Mouse (Mus musculus) liver, adult (tissue): ENCODE results near the gene Dysf.

Source experiments
- GATA4 ChIP-seq: IDR thresholded peaks from 2 replicates; pipeline ENCODE4 v1.6.1; 2014; ENCODE audit warnings: mild to moderate bottlenecking, low read length; ENCODE audit not compliant: insufficient replicate concordance

Dysf gene

DNA sequence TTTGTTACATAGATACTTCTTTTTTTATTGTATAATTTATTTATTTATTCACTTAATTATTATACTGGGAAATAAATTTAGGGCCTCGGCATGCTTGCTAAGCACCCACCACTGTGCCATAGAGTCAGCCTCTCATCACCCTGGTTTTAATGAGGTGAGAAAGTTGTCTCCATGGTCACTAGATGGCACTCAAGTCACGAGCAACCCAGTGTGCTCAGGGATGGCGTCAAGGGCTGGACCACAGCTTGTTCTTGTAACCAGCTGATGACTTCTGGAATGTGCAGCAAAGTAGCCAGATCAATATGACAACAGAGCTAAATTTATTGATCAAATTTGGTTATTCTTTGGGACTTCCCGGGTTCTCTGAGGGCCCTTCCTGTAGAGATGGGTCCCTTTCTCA lies 85.1 kb downstream of the Dysf start:
- TF ChIP-seq GATA4 = no peak

DNA sequence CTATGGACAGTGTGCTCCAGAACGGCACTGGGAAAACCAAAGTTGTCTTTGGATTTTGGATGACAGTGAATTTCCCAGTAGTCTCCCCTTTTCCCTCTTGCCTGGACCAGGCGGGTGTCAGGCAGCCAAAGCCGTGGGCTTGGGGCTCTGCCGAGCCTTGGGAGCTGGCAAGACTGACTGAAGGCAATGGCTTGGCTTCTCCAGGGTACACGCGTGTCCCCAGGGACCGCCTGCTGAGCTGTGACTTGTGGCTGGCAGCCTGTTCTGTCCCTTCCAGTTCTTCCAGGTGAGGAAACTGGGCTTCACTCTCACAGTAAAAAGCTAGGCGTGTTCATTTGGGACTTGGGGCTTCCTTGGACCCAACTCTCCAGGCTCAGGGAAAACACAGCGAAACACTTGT lies 86.1 kb downstream of the Dysf start:
- no peak for TF ChIP-seq GATA4

DNA sequence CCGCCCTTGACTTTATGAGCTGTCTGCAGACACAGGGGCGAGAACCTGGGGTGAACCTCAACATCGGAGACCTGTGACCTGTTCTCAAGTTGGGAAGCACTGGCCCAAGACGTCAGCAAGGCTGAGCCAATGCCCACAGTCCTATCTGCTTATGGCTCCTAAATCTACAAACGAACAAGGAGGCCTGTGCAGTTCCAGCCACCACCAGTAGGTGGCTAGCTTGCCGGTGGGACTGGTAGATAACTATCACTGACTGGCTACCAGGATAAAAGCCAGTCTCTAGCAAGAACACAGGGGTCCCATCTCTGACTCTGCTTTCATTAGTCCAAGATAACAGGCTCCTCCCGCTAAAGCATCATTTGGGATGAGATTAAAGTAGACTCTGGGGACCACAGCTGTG lies 86.6 kb downstream of the Dysf start:
- no peak; the same call in 1 of the 2 replicates for TF ChIP-seq GATA4

GRCm38 (mm10) chr6:84095882-84096281 lies 87.5 kb downstream of the Dysf start:
- no peak for TF ChIP-seq GATA4

- no peak for TF ChIP-seq GATA4
These were observed 93.6 kb downstream of the Dysf start for GRCm38 (mm10) chr6:84102002-84102401.

GRCm38 (mm10) chr6:84105148-84106022 lies 97.0 kb downstream of the Dysf start:
- no peak for TF ChIP-seq GATA4

DNA sequence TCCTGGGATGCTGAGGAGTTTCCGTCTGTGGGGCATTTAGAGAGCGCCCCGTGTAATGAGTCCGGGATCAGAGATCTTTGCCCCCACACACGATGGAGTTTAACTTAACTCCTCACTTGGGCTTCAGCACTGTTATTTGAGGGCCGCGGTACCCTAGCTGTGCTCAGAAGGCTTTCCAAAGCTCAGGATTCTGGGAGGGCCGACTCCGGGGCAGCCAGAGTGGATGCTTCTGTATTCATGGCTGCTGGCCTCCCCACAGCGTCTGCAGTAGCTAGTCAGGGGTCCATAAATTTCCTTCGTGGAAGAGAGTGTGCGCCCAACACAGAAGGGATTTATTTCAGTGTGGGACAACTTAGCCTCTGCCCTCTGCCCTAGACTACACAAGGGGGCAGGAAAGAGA lies 97.7 kb downstream of the Dysf start:
- no peak for TF ChIP-seq GATA4

DNA sequence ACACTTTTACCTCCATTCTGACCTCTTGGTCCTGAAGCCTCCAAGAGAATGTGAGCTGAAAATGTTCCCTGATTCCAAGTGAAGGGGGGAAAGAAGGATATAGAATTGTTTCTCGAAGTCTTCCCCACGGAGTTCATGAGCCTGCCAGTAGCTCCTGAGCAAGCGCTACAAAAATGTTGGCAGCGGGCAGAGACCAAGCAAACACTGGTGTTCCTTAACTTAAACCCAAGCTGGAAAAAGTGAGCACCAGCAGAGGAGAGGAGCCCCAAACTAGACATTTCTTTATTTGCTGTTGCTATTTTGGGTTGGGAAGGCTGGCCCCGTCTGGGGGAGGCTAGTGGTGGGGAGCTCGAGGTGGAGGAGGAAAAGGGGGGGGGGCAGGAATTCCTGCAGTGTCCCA lies 102.0 kb downstream of the Dysf start:
- TF ChIP-seq GATA4 = no peak

DNA sequence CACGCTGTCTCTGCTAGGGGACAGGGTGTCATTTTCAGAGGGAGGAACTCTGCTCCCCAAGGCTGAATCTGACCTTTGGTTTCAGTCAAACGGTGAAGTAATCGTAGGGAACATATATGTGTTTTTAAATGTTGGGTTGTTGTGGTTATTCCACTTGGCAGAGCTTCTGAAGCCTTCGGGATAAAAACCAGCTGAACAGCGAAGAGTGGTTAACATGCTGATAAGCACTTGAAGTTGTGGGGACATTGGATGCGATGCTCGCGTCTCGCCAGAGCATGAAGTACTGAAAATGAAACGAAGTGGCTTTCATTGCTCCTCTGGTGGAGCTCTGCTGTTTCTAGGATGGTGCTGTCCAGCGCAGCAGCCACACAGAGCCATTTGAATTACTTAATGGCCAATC lies 102.7 kb downstream of the Dysf start:
- TF ChIP-seq GATA4 = no peak

DNA sequence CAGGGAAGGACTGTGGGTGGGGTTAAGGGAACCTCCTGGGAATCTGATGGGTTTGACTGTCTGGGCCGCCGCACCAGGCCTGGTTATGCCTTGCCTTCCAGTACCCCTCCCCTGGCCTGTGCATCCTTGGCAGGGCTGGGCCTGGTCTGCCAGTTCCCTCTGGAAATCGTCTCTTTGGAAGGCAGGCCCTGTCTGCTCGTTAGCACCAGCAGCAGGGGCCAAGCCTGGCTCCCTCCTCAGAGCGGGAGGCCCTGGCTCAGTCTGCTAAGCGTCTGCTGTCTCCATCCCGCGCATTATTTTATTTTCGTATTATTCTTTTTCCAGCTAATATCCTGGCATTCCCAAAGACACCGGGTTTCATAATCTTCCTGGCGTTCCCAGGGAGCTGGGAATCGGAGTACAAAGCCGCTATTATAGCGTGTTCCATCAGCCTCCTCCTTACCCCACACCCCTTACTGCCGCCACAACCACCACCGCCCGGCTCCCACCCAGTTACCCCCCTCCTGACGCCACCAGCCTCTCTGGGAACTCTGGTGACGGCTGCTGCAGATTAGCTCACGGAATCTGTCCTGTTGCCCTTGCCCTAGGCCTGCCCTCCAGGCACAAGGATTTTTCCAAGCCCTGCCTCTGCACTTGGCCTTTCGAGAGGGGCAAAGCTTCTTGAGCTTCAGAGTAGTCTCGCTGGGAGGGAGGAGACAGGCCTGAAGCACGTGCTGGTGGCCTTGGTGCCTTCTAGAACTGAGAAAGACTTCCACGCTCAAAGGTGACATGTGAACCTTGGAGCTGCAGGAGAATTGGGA lies 111.5 kb downstream of the Dysf start:
- TF ChIP-seq GATA4 = no peak

DNA sequence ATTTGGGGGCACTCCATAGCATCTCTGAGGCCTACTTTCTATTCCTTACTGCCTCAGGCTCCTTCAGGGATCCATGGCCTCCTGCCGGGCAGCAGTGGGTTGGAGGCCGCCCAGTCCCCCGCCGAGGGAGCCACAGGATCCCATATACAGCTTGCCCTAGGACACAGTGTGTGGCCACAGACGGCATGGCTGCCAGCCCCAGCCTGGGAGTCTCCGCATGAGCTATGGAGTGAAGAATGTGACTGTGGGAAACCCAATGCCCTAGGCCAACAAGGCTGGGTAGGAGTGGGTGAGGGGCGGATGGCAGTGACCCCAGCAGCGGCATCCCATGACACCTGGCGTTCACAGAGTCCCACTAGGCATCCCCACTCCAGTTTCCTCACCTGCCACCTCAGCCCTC lies 116.2 kb downstream of the Dysf start:
- TF ChIP-seq GATA4 = no peak

GRCm38 (mm10) chr6:84125101-84125500 lies 116.7 kb downstream of the Dysf start:
- TF ChIP-seq GATA4 = no peak

DNA sequence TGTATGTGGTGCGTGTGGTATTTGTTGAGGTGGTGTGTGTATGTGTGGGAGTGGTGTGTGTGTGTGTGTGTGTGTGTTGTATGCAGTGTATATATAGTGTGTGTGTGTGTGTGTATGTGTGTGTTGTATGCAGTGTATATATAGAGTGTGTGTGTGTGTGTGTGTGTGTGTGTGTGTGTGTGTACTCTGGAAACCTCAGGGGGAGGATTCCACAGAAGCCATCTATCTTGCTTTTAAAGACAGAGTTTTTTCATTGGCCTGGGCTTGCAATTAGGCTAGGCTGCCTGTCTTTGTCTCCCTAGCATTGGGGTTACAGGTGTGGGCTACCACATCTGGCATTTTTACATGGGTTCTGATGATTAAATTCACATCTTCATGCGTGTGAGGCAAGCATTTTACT lies 119.8 kb downstream of the Dysf start:
- TF ChIP-seq GATA4 = no peak

DNA sequence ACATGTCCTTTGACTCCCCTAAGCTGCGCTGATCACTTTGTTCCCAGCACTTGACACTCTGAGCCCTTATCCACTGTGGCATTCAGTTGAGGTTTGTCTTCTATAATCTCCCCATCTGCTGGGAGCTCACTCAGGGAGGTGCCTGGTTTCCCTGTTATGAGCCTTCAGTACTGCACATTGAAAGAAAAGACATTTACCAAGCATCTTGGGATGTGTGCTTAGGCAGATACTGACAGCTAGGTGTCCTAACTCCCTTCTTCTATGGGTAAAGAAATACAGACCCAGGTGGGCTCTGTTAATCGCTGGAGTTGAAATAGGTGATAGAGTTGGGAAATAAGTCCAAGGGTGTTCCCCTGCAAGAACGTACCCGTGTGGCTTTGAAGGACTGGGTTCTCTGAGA lies 122.5 kb downstream of the Dysf start:
- no peak for TF ChIP-seq GATA4

DNA sequence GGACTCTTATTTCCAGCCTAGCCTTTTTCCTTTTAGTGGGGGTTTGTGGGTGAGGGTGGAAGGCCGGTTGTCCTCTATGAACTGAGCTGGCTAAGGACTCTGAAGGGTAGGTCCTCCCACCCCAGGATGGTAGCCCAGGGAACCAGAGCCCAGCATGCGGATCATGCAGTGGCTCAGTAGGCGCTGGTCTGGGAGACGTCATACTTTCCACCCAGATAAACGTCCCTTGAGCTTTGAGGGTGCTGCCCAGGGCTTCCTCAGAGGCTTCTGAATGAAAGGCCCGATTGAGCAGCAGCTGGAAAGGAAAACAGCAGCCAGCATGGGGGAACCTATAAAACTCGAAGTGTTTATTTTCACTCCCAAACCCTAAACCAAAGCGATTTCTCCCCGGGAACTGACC lies 123.1 kb downstream of the Dysf start:
- no peak for TF ChIP-seq GATA4

DNA sequence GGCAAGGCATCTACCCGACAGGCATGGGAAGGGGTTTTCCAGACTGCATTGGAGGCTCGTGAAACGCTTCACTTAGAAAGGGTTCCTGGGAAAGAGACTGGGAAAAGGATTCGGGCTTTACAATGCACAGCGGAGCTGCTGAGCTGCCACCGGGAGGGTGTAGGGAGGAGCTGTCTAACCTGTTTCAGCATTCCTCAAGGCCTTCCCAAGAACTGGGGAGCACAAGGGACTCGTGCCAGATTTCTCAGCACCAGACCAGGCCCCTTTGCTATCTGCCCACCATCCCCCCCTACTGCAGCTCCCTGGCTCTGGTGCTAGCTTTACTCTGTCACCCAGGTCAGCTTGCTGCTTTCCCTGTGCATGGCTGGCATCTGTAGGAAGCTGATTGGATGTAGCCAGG lies 124.7 kb downstream of the Dysf start:
- no peak for TF ChIP-seq GATA4

DNA sequence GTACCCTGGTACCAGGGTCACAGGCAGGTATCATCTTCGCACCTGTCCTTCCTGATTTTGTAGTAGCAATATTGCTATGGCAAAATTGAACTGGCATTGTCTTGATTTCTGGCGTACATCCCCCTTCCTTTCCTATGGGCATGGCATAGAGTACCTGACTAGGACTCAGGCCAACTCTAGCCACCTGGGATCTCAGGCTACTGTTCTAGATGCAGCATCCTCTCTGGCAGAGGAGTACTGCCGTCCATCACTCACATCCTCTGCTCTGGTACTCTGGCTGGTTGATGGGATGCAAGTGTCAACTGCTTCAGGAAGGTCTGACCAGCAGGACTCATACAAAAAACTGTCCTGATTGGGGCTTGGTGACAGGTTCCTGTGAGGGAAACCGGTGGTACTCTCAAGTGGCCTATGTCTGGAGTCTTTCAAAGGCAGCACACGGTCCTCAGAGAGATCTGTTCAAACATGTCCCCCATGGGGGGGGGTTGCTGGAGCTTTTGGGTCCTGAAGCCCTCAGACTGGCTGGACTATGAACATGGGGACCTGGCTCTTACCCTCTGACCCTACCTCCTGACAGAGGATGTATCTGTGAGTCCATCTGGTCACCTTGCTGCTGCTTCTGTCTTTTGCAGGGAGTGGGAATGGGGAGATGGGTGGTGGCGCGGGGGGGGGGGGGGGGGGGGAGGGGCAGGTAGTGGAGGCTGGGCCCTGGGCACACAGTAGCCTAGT lies 125.8 kb downstream of the Dysf start:
- TF ChIP-seq GATA4 = no peak
